Mouse (Mus musculus): ENCODE measurements around the gene Jak3. TPM values are rescaled to one million over a fixed set of nuclear protein-coding genes. Genes with fewer than 3 reads are reported as not detected.

The Jak3 gene
- total RNA-seq, 2 experiments from 2014 or later, result 7.8 to 8.5 TPM

- peak; percentile 48 for DNase-seq (ENCODE audit: low spot score)
- intact Hi-C loops (cut with DNase I), result loop anchor here (1.0 to 2.0 kb wide), 4 partner anchors 64 to 220 kb away; partner anchors contain the start of gene Fam129c
Observed at GRCm38 (mm10) chr8:71660325-71661120, 15.6 kb upstream of the Jak3 start.

DNA sequence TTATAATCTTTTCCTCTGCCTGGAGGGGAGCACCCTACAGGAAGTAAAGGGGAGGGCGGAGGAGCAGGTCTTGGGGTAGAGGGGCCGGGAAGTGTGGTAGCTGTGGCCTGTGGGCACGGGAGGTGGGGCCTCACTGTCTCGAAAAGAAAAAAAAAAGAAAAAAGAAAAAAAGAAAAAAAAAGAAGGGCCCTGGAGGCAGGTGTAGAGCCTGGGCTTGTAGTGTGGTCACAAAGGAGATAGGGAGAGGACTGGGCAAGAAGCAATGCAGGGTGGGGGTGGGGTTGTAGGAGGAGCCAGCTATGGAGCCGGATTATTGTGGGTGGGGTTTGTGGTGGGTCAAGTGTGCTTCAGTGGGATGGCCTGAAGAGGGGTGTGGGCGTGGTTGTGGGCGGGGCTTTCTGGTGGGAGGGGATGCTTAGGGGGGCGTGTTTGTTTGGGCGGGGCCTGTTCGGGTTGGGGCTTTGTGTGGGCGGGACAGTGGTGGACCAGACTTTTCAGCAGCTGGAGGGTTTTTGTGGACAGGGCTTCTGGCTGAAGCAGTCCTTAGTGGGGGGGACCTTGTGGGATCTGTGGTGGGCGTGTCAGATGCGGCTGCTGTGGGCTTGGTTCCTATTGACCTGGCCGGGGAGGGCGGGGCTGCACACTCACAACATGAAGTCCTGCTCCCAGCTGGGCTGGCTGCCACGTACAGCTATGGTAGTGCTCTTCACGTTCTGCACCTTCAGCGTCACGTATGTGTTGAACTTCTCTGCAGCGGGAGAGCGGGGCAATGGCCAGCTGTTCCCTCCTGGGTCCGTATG lies 10.6 kb upstream of the Jak3 start:
- DNase-seq (ENCODE audit: low spot score), result no peak
- intact Hi-C loops (cut with DNase I), result no loop called here

DNA sequence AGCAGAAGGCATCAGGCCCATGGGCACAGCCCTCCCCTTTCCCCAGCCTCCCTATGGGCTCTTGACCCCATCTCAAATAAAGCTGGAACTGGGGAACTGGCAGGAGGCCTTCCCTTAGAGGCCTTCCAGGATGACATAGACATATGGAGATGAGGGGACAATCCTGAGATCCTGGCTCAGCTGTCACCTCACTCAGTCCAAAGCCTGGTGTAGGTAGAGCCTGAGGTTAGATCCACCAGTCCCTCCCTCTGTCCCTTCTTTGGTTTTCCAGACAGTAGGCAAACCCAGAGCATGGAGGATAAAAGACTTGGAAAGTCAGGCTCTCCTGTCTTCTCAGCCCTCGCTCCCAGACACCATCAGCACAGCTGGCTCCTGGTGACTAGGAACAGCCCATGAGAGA lies 9.2 kb upstream of the Jak3 start:
- DNase-seq (ENCODE audit: low spot score), result no peak
- intact Hi-C loops (cut with DNase I), result no loop called here

GRCm38 (mm10) chr8:71667256-71667655 lies 8.8 kb upstream of the Jak3 start:
- intact Hi-C loops (cut with DNase I), result no loop called here
- no peak for DNase-seq (ENCODE audit: low spot score)

DNA sequence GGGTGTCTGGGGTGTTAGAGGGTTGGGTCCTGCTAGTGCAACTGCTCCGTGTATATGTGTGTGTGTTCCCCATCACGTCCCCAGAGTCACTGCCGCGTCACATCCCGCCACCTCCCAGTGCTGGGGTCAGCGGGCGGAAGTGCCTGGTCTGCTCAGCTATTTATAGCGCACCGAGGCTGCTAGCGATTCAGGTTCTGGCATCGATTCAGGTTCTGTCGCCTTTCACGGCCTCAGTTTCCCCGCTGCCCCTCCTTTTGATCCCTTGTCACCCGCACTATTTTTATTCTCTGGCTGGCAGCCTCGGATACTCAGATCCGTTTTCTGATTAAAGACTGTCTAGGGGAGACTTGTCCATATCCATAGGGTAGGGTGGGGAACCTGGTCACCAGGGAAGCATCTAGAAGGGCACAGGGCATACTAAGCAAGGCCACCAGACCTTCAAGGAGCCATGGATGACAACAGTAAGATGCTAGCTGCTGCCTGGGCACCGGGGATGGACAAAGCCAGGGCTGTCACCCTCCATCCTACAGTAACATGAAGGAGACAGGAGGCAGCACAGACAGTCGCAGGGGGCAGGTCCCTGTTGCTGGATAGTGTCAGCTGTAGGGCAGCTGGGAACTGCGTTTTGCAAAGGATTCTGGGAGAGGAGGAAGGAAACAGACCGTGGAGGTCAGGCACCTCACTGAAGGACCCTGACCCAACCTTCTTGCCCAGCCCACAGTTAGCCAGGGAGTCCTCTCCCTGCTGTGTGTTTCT lies 7.7 kb upstream of the Jak3 start:
- intact Hi-C loops (cut with DNase I), result no loop called here
- DNase-seq (ENCODE audit: low spot score), result no peak

DNA sequence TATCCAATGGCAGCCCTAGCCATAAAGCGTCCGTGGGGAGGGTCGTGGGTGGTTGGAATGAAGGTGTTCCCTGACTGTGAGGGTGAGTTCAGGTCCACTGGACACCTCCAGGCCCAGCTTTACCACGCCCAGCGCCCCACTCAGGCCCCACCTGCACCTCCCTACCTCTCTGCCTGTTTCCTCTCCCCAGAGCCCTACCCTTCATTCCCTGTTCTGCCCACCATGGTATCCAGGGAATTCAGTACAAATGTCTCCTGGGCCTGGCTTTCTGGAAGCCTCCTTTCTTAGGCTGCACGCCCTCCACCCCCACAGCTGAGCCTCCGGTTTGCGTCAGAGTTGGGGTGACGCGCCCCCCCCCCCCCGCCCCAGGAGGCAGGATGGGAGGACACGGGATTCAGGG lies 5.9 kb upstream of the Jak3 start:
- intact Hi-C loops (cut with DNase I), result no loop called here

GRCm38 (mm10) chr8:71670621-71671548 lies 5.2 kb upstream of the Jak3 start:
- intact Hi-C loops (cut with DNase I), result no loop called here
- no peak for DNase-seq (ENCODE audit: low spot score)

More for the DNA sequence above, 5.9 kb upstream of the Jak3 start:
- DNase-seq (ENCODE audit: low spot score), result no peak

DNA sequence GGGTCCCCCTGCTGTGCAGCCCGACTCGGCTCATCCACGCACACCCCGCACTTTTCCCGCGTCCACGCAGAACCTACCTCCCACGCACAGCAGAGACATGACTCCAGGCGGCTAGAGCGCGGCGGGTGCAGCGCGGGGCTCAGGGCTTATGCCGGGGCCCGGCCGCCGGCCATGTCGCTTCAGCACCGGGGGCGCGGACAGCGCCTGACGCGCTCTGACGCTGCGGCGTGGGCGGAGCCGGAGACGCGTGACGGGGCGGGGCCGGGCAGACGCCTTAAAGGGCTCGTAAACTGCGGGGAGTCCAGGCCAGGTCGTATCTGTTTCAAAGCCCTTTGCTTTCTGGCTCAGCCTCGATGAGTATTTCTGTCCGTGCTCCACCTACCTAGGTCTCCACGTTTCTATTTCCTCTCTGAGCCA lies 4.5 kb upstream of the Jak3 start, which contains the start of gene Unc13a:
TSS of gene Unc13a (minus strand) at position 209 of the 417 bp plus-strand sequence.
- DNase-seq (ENCODE audit: low spot score), result peak; percentile 74
- intact Hi-C loops (cut with DNase I), result no loop called here

GRCm38 (mm10) chr8:71672168-71672735 lies 3.8 kb upstream of the Jak3 start:
- no peak for DNase-seq (ENCODE audit: low spot score)
- intact Hi-C loops (cut with DNase I), result no loop called here

GRCm38 (mm10) chr8:71674071-71674470 lies 2.0 kb upstream of the Jak3 start:
- intact Hi-C loops (cut with DNase I), result no loop called here
- no peak for DNase-seq (ENCODE audit: low spot score)

- no peak for DNase-seq (ENCODE audit: low spot score)
- intact Hi-C loops (cut with DNase I), result no loop called here
Observed at GRCm38 (mm10) chr8:71675456-71676019, 558 bp upstream of the Jak3 start.

- intact Hi-C loops (cut with DNase I), result no loop called here
- DNase-seq (ENCODE audit: low spot score), result no peak
Observed at GRCm38 (mm10) chr8:71676803-71677202, 707 bp downstream of the Jak3 start.

GRCm38 (mm10) chr8:71677555-71677954 lies 1.5 kb downstream of the Jak3 start:
- intact Hi-C loops (cut with DNase I), result no loop called here
- DNase-seq (ENCODE audit: low spot score), result no peak

DNA sequence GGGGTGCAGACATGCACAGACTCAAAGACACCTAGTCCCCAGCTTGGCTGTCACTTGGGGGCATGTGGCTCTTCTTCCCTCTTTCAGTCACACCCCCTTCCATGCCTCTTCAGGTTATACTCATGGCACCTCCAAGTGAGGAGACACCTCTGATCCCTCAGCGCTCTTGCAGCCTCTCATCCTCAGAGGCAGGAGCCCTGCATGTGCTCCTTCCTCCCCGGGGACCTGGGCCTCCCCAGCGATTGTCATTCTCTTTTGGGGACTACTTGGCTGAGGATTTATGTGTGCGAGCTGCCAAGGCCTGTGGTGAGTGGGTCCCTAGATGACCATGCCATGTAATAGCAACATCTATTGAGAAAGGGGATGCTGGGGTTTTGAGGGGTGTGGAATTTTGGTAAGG lies 2.1 kb downstream of the Jak3 start:
- intact Hi-C loops (cut with DNase I), result no loop called here
- no peak for DNase-seq (ENCODE audit: low spot score)

- intact Hi-C loops (cut with DNase I), result no loop called here
- DNase-seq (ENCODE audit: low spot score), result no peak
Observed at GRCm38 (mm10) chr8:71679116-71679515, 3.0 kb downstream of the Jak3 start.

- no peak for DNase-seq (ENCODE audit: low spot score)
- intact Hi-C loops (cut with DNase I), result no loop called here
Observed at GRCm38 (mm10) chr8:71679550-71680168, 3.6 kb downstream of the Jak3 start.

GRCm38 (mm10) chr8:71680471-71680870 lies 4.4 kb downstream of the Jak3 start:
- intact Hi-C loops (cut with DNase I), result no loop called here
- no peak for DNase-seq (ENCODE audit: low spot score)

- DNase-seq (ENCODE audit: low spot score), result no peak
- intact Hi-C loops (cut with DNase I), result no loop called here
Observed at GRCm38 (mm10) chr8:71681369-71681915, 5.3 kb downstream of the Jak3 start.

Data from heart, postnatal 25 days (tissue).